Comparison of ENCODE assay signal across 10 mouse cellular contexts in genomic region chr10:13018510-13018909, GRCm38 (mm10). TPM values are rescaled to one million over a fixed set of nuclear protein-coding genes. Genes with fewer than 3 reads are reported as not detected.
DNase-seq lines count a peak whose midpoint lies in the region; ATAC-seq and TF ChIP-seq lines count a peak whose summit lies in the region.
"Had no signal": no experiment of that assay in that cellular context is flagged by ENCODE, and none has a peak within 500 bp of the region (broad histone marks: within the 10 kb centered on the region; RNA-seq: fewer than 3 reads in every experiment).

No protein-coding gene starts in this region.

- peak; percentile 64 for TF ChIP-seq CTCF in bone marrow macrophage, adult 2 months (IDR thresholded peaks at IDR 0.05; ENCODE audit: low read depth, low read length)

- no peak for ATAC-seq in cerebellum, adult (ENCODE audit: insufficient number of reproducible peaks, low FRiP score, low TSS enrichment)
- peak; percentile 42; the same call in 1 of the 2 replicates for ATAC-seq in lung, embryonic 16.5 days (ENCODE audit: low read depth)
- peak; percentile 59; the same call in 1 of the 2 replicates for ATAC-seq in neural tube, embryonic 14.5 days (ENCODE audit: low read depth)

- H3K27ac ChIP-seq in lung, embryonic 16.5 days (ENCODE audit: low read length), result no peak overlapping the region
- H3K27ac ChIP-seq in bone marrow macrophage, adult 2 months (ENCODE audit: insufficient read depth, low read depth, low read length), result no peak overlapping the region
- H3K27ac ChIP-seq in neural tube, embryonic 14.5 days (ENCODE audit: low read depth, low read length), result no peak overlapping the region
- H3K27ac ChIP-seq: heart, embryonic 13.5 days had no signal

- no peak for TF ChIP-seq POLR2A in bone marrow macrophage, adult 2 months (IDR thresholded peaks at IDR 0.05; ENCODE audit: borderline replicate concordance, low read depth, low read length)

- WGBS in lung, embryonic 16.5 days, result 57% methylated on average over 7 of the region's 7 CpGs
- 69% methylated on average over 7 of the region's 7 CpGs for WGBS in neural tube, embryonic 14.5 days

- H3K9me3 ChIP-seq in lung, embryonic 16.5 days (ENCODE audit: control insufficient read depth, low read length), result no peaks in the 10 kb centered on the region
- H3K9me3 ChIP-seq in neural tube, embryonic 14.5 days (ENCODE audit: control insufficient read depth, low read length), result no peaks in the 10 kb centered on the region
- H3K9me3 ChIP-seq: heart, embryonic 13.5 days; megakaryocyte, embryonic 14.5 days had no signal

- H3K36me3 ChIP-seq in lung, embryonic 16.5 days (ENCODE audit: control insufficient read depth, insufficient read depth, low read length), result no peaks in the 10 kb centered on the region
- no peaks in the 10 kb centered on the region for H3K36me3 ChIP-seq in neural tube, embryonic 14.5 days (ENCODE audit: control insufficient read depth, insufficient read depth, low read length)
- H3K36me3 ChIP-seq: heart, embryonic 13.5 days had no signal

- no peak overlapping the region for H3K4me2 ChIP-seq in lung, embryonic 16.5 days (ENCODE audit: low read depth, low read length)
- H3K4me2 ChIP-seq in neural tube, embryonic 14.5 days (ENCODE audit: low read depth, low read length), result no peak overlapping the region
- H3K4me2 ChIP-seq: heart, embryonic 13.5 days had no signal

- no peaks in the 10 kb centered on the region for H3K27me3 ChIP-seq in lung, embryonic 16.5 days (ENCODE audit: control insufficient read depth, insufficient read depth, low read depth, low read length)
- no peaks in the 10 kb centered on the region for H3K27me3 ChIP-seq in neural tube, embryonic 14.5 days (ENCODE audit: control insufficient read depth, insufficient read depth, low read length)
- H3K27me3 ChIP-seq: heart, embryonic 13.5 days; megakaryocyte, embryonic 14.5 days had no signal

- intact Hi-C loops in left cerebral cortex, postnatal 36 days (cut with DNase I), result loop anchor here (5.0 to 10.0 kb wide), 2 partner anchors 74 to 176 kb away; partner anchors contain the start of gene Ltv1

- no peak overlapping the region for H3K4me3 ChIP-seq in lung, embryonic 16.5 days (ENCODE audit: low read length)
- no peak overlapping the region for H3K4me3 ChIP-seq in bone marrow macrophage, adult 2 months (ENCODE audit: insufficient read depth, low read length)
- H3K4me3 ChIP-seq in neural tube, embryonic 14.5 days (ENCODE audit: low read depth, low read length), result no peak overlapping the region
- H3K4me3 ChIP-seq: heart, embryonic 13.5 days; megakaryocyte, embryonic 14.5 days had no signal

- H3K4me1 ChIP-seq in lung, embryonic 16.5 days (replicated peaks; ENCODE audit: control insufficient read depth, insufficient read depth, low read length), result no peaks in the 10 kb centered on the region
- H3K4me1 ChIP-seq in bone marrow macrophage, adult 2 months (ENCODE audit: control insufficient read depth, insufficient read depth, low read length), result no peaks in the 10 kb centered on the region
- H3K4me1 ChIP-seq in neural tube, embryonic 14.5 days (ENCODE audit: control insufficient read depth, insufficient read depth, low read length), result no peaks in the 10 kb centered on the region

- peak; percentile 63 to 71 for DNase-seq in cerebellum, postnatal 14 days
- no peak for DNase-seq in lung, adult 18-20 months
- peak; percentile 46 for DNase-seq in heart, postnatal 4 days
- DNase-seq in left cerebral cortex, postnatal 36 days (ENCODE audit: low spot score in 2 of 2), result no peak

- H3K9ac ChIP-seq in lung, embryonic 16.5 days (ENCODE audit: low read length), result no peak overlapping the region
- H3K9ac ChIP-seq in neural tube, embryonic 14.5 days (replicated peaks; ENCODE audit: low read depth, low read length), result no peak overlapping the region
- H3K9ac ChIP-seq: heart, embryonic 13.5 days had no signal

RNA-seq across cellular contexts. Expression of gene Sf3b5, which starts 13.4 kb away (rescaled TPM):
- 34.5 TPM in 2 replicates for polyA plus RNA-seq in lung, embryonic 16.5 days (2015; fragmentation: Nextera tagmentation; extraction: Ambion mirVana)
- 17.1 and 18.9 TPM in 2 replicates for polyA plus RNA-seq in bone marrow macrophage, adult 2 months (2012; ENCODE audit: insufficient read depth, insufficient read length, missing spikeins)
- total RNA-seq in heart, postnatal 4 days (2021), result 1 to 10 TPM; 9.2 to 9.6 TPM
- polyA plus RNA-seq in neural tube, embryonic 14.5 days (2014; fragmentation: Nextera tagmentation; extraction: Ambion mirVana), result 25.5 and 28.0 TPM in 2 replicates
- 1 to 10 TPM; 7.3 to 8.5 TPM for total RNA-seq in left cerebral cortex, postnatal 36 days (2021)

RNA-seq across cellular contexts. Expression of gene Plagl1, which starts 41.8 kb away (rescaled TPM):
- polyA plus RNA-seq in lung, embryonic 16.5 days (2015; fragmentation: Nextera tagmentation; extraction: Ambion mirVana), result 142 and 145 TPM in 2 replicates
- 0.20 TPM in 1 of 2 replicates, not detected in the other for polyA plus RNA-seq in bone marrow macrophage, adult 2 months (2012; ENCODE audit: insufficient read depth, insufficient read length, missing spikeins)
- 100 to 1,000 TPM; 145 to 147 TPM for total RNA-seq in heart, postnatal 4 days (2021)
- polyA plus RNA-seq in neural tube, embryonic 14.5 days (2014; fragmentation: Nextera tagmentation; extraction: Ambion mirVana), result 29.0 and 38.5 TPM in 2 replicates
- total RNA-seq in left cerebral cortex, postnatal 36 days (2021), result 10 to 100 TPM; 16.8 to 20.2 TPM

RNA-seq across cellular contexts. Expression of gene Stx11, which starts 54.4 kb away (rescaled TPM):
- 2.2 and 2.7 TPM in 2 replicates for polyA plus RNA-seq in lung, embryonic 16.5 days (2015; fragmentation: Nextera tagmentation; extraction: Ambion mirVana)
- polyA plus RNA-seq in bone marrow macrophage, adult 2 months (2012; ENCODE audit: insufficient read depth, insufficient read length, missing spikeins), result 4.0 and 7.9 TPM in 2 replicates
- total RNA-seq in heart, postnatal 4 days (2021), result 1 to 10 TPM; 2.3 to 3.4 TPM
- polyA plus RNA-seq in neural tube, embryonic 14.5 days (2014; fragmentation: Nextera tagmentation; extraction: Ambion mirVana), result 0.66 and 3.0 TPM in 2 replicates
- total RNA-seq in left cerebral cortex, postnatal 36 days (2021), result under 1 TPM in 1 of 2 experiments, not detected in 1; 0.39 TPM

Comparison
In these comparisons a context has a peak if more than half of its experiments do, and no peak if none do; other contexts are left out.
1. DNase-seq: peak in cerebellum, postnatal 14 days (2 of 2) and heart, postnatal 4 days (single experiment); none in lung, adult 18-20 months (0 of 2) and left cerebral cortex, postnatal 36 days (0 of 2).
2. RNA of gene Plagl1, which starts 41.8 kb away (polyA plus RNA-seq): 142 to 145 TPM in lung, embryonic 16.5 days and 29.0 to 38.5 TPM in neural tube, embryonic 14.5 days; 0.20 TPM in bone marrow macrophage, adult 2 months; every median in the first group is over 10 times any median in the second.